Mouse (Mus musculus) midbrain, embryonic 12.5 days (tissue): ENCODE results near the gene Ranbp3. TPM values are rescaled to one million over a fixed set of nuclear protein-coding genes. Genes with fewer than 3 reads are reported as not detected.

Source experiments
- ATAC-seq: fragments of 200-750 bp; cut with Nextera tagmentation; 2 replicates; pipeline ENCODE4 v1.8.0; 2017; ENCODE audit warnings: low read depth, moderate TSS enrichment, moderate library complexity; ENCODE audit not compliant: low FRiP score
- H3K27ac ChIP-seq: fragments of 300-500 bp; sonication (generic); replicated peaks from 2 replicates; pipeline ENCODE4 v1.5.1; 2016; ENCODE audit warnings: mild to moderate bottlenecking
- H3K27me3 ChIP-seq: fragments of 300-500 bp; sonication (generic); 2 replicates; pipeline ENCODE4 v1.6.1; 2016; ENCODE audit warnings: mild to moderate bottlenecking
- H3K36me3 ChIP-seq: fragments of 300-500 bp; sonication (generic); 2 replicates; pipeline ENCODE4 v1.6.1; 2016
- H3K4me1 ChIP-seq: fragments of 300-500 bp; sonication (generic); 2 replicates; pipeline ENCODE4 v1.6.1; 2016
- H3K4me2 ChIP-seq: fragments of 300-500 bp; sonication (generic); replicated peaks from 2 replicates; pipeline ENCODE4 v1.6.1; 2016; ENCODE audit warnings: mild to moderate bottlenecking, moderate library complexity
- H3K4me3 ChIP-seq: fragments of 300-500 bp; sonication (generic); 2 replicates; pipeline ENCODE4 v1.5.1; 2016; ENCODE audit warnings: mild to moderate bottlenecking
- H3K9ac ChIP-seq: fragments of 300-500 bp; sonication (generic); replicated peaks from 2 replicates; pipeline ENCODE4 v1.6.1; 2016; ENCODE audit warnings: mild to moderate bottlenecking, moderate library complexity
- H3K9me3 ChIP-seq: fragments of 300-500 bp; sonication (generic); 2 replicates; pipeline ENCODE4 v1.6.1; 2016; ENCODE audit warnings: mild to moderate bottlenecking
- WGBS: fragments of 180-500 bp; shearing (Covaris S2); methylation state at CpG from one replicate; pipeline ENCODE4 v1.1.7; 2016; 5-methylcytosine and 5-hydroxymethylcytosine counted together
- polyA plus RNA-seq: library from polyadenylated mRNA; unstranded; fragments of >200 nt; fragmentation: Nextera tagmentation; extraction: Ambion mirVana; gene quantifications from 2 replicates; pipeline ENCODE4 v1.2.1, GENCODE M21; 2016

Ranbp3 gene
- polyA plus RNA-seq, 1 experiment from 2014 or later = 115 TPM

DNA sequence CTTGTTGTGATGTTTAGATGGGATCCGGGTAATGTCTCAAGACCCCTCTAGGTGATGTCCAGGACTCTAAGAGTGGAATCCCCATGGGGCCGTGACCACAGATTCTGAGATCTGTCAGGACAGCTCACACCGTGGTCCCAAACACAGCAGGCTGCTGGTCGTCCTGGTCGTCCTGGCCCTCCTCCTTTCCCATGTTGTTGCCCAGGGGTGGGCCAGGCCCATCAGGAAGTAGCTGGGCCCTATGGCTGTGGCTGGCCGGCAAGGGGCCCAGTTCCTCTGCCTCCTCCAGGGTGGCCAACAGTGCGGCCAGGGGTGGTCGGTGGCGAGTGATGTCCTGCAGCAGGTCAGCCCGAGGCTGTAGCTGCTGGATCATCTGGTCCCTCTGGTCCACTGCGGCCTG is 42.3 kb downstream of the Ranbp3 start:
- WGBS = 64% methylated on average over 11 of the region's 11 CpGs
- Histone ChIP-seq H3K9me3 (no peaks in the 10 kb centered on the region), H3K4me2 (peak overlapping the region; percentile 83), H3K27me3 (no peaks in the 10 kb centered on the region), H3K4me1 (peaks cover 31% of the 10 kb centered on the region), H3K27ac (no peak overlapping the region), H3K4me3 (no peak overlapping the region), H3K36me3 (peaks cover 25% of the 10 kb centered on the region), H3K9ac (peak overlapping the region; percentile 34; the same call in 1 of the 2 replicates)
- ATAC-seq = no peak

- H3K36me3 ChIP-seq = peaks cover 23% of the 10 kb centered on the region
- 0 out of 2 replicates have a peak, but pooled peaks have one; percentile 0 for ATAC-seq
- WGBS = 25% methylated on average over 22 of the region's 22 CpGs
Observed at GRCm38 (mm10) chr17:56715914-56716654, 43.0 kb downstream of the Ranbp3 start.

DNA sequence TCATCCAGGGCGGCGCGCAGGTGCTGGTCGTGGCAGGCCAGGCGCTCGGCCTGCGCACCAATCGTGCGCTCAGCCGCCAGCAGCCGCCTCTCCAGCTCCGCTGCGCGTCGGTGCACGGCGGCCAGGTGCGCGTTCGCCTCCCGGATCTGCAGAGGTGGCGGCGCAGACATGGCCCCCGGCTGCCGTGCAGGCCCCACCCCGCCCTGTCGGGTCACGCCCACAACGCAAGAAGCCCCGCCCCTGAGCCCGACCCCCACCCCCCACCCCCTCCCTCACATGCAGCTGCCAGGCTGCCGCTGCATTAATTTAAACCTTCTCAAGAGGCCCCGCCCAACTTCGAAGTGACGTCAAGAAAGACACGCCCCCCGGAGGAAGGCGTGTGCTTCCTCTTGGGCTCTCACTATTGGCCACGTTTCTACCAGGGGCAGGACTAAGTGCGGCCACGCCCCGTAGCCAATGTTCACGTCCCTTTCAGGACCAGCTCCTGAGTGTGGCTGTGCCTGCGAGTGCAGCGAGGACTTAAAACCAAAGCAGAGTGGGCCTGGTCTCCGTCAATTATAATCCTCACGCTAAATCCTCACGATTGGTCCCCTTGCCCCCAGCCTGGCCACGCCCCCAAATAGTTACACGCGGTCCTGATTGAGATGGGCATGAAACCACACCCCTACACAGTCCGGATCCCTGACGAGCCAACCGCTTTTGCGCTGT is 43.7 kb downstream of the Ranbp3 start:
- under 1% methylated on average over 53 of the region's 55 CpGs for WGBS
- ATAC-seq = peak; percentile 93
- peak overlapping the region; percentile 81 for H3K27ac ChIP-seq
- peak overlapping the region; percentile 93 for H3K9ac ChIP-seq
- H3K36me3 ChIP-seq = peaks cover 23% of the 10 kb centered on the region
- no peaks in the 10 kb centered on the region for H3K9me3 ChIP-seq
- peak overlapping the region; percentile 85 for H3K4me3 ChIP-seq
- no peaks in the 10 kb centered on the region for H3K27me3 ChIP-seq
- H3K4me2 ChIP-seq = peak overlapping the region; percentile 83
- peaks cover 31% of the 10 kb centered on the region for H3K4me1 ChIP-seq

More at GRCm38 (mm10) chr17:56715914-56716654, 43.0 kb downstream of the Ranbp3 start:
- peak overlapping the region; percentile 85 for H3K4me3 ChIP-seq
- no peaks in the 10 kb centered on the region for H3K9me3 ChIP-seq
- H3K4me2 ChIP-seq = peak overlapping the region; percentile 83
- H3K9ac ChIP-seq = peak overlapping the region; percentile 69
- H3K27ac ChIP-seq = peak overlapping the region; percentile 81
- peaks cover 31% of the 10 kb centered on the region for H3K4me1 ChIP-seq
- H3K27me3 ChIP-seq = no peaks in the 10 kb centered on the region

GRCm38 (mm10) chr17:56717363-56718058 is 44.4 kb downstream of the Ranbp3 start, which contains the start of the genes Ndufa11 and Vmac:
TSS of gene Ndufa11 (plus strand) at chr17:56717767.
TSS of gene Vmac (minus strand) at chr17:56718022.
- under 1% methylated on average over 59 of the region's 59 CpGs for WGBS
- no peaks in the 10 kb centered on the region for H3K27me3 ChIP-seq
- ATAC-seq = peak; percentile 73

GRCm38 (mm10) chr17:56722441-56722840 is 49.3 kb downstream of the Ranbp3 start:
- Histone ChIP-seq H3K9ac (no peak overlapping the region), H3K9me3 (no peaks in the 10 kb centered on the region), H3K27me3 (no peaks in the 10 kb centered on the region; the same call in 1 of the 2 replicates), H3K4me3 (no peak overlapping the region), H3K27ac (no peak overlapping the region), H3K36me3 (peaks cover 38% of the 10 kb centered on the region), H3K4me1 (peaks cover 21% of the 10 kb centered on the region), H3K4me2 (no peak overlapping the region)
- ATAC-seq = no peak
- 96% methylated on average over 5 of the region's 5 CpGs for WGBS

More at GRCm38 (mm10) chr17:56717363-56718058, 44.4 kb downstream of the Ranbp3 start, which contains the start of the genes Ndufa11 and Vmac:
- Histone ChIP-seq H3K9ac (peak within 1 kb of the TSS; percentile 93), H3K4me3 (peak within 1 kb of the TSS; percentile 85), H3K36me3 (peaks cover 23% of the 10 kb centered on the region), H3K4me1 (peaks cover 31% of the 10 kb centered on the region), H3K27ac (peak within 1 kb of the TSS; percentile 81), H3K9me3 (no peaks in the 10 kb centered on the region), H3K4me2 (peak within 1 kb of the TSS; percentile 83)

GRCm38 (mm10) chr17:56723419-56724161 is 50.5 kb downstream of the Ranbp3 start:
- 87% methylated on average over 11 of the region's 11 CpGs for WGBS
- no peak overlapping the region for H3K4me3 ChIP-seq
- H3K36me3 ChIP-seq = peaks cover 38% of the 10 kb centered on the region
- no peak overlapping the region for H3K9ac ChIP-seq
- no peaks in the 10 kb centered on the region for H3K9me3 ChIP-seq
- peaks cover 23% of the 10 kb centered on the region for H3K4me1 ChIP-seq
- no peak overlapping the region for H3K4me2 ChIP-seq
- H3K27ac ChIP-seq = no peak overlapping the region
- ATAC-seq = no peak
- no peaks in the 10 kb centered on the region; the same call in 1 of the 2 replicates for H3K27me3 ChIP-seq

DNA sequence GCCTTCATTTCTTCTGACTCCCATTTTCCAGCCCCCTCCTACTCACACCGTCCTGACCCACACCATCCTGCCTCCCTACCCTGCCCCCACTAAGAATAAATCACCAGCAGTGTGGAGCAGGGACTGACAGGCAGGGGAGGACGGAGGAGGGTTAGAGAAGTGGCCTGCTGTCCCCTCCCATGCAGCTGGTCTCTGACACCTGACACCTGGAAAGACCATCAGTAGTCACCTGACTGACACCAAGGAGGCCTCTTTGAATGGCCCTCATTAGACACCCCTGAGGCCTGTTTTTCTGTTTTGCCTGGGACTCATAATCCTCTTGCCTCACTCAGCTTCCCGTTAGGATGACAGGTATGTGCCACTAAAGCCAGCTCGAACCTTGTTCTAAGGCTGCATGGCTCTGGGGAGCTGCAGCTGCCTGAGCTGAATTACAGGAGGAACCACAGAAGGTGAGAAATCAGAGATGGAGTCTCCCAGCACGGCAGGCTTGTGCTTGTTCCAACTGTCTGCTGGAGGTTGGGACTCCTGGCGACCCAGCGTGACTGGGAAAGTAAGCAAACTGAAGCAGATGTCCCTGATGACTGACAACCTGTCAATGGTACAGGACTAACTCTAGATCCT is 54.0 kb downstream of the Ranbp3 start:
- H3K27ac ChIP-seq = no peak overlapping the region
- 12% methylated on average over 7 of the region's 7 CpGs for WGBS
- H3K4me2 ChIP-seq = no peak overlapping the region
- peaks cover 23% of the 10 kb centered on the region for H3K36me3 ChIP-seq
- no peaks in the 10 kb centered on the region for H3K9me3 ChIP-seq
- ATAC-seq = no peak
- no peaks in the 10 kb centered on the region; the same call in 1 of the 2 replicates for H3K27me3 ChIP-seq
- peaks cover 18% of the 10 kb centered on the region; the same call in 1 of the 2 replicates for H3K4me1 ChIP-seq
- no peak overlapping the region for H3K4me3 ChIP-seq
- no peak overlapping the region for H3K9ac ChIP-seq

DNA sequence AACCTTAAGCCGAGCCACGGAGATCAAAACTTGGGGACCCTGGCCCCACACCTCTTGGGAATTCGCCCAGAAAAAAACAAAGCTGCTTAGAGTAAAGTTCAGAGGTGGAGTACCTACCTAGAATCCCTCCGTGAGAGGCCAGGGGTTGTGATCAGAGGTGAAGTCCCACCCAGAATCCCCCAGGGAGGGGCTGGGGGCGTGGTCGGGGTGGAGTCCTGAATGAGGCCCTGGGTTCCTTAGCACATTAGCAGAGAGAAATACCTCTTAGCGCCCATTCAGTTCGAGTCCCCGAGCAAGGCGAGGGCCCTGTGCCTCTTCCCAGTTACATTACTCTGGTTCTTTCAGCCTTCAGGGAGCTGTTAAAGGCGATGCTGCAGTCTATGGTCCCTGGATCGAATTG is 54.6 kb downstream of the Ranbp3 start:
- peaks cover 18% of the 10 kb centered on the region for H3K36me3 ChIP-seq
- H3K4me2 ChIP-seq = no peak overlapping the region
- no peak overlapping the region for H3K4me3 ChIP-seq
- no peaks in the 10 kb centered on the region; the same call in 1 of the 2 replicates for H3K27me3 ChIP-seq
- no peak overlapping the region for H3K27ac ChIP-seq
- ATAC-seq = no peak
- WGBS = 11% methylated on average over 12 of the region's 12 CpGs
- H3K4me1 ChIP-seq = peaks cover 18% of the 10 kb centered on the region; the same call in 1 of the 2 replicates
- no peak overlapping the region for H3K9ac ChIP-seq
- H3K9me3 ChIP-seq = no peaks in the 10 kb centered on the region

DNA sequence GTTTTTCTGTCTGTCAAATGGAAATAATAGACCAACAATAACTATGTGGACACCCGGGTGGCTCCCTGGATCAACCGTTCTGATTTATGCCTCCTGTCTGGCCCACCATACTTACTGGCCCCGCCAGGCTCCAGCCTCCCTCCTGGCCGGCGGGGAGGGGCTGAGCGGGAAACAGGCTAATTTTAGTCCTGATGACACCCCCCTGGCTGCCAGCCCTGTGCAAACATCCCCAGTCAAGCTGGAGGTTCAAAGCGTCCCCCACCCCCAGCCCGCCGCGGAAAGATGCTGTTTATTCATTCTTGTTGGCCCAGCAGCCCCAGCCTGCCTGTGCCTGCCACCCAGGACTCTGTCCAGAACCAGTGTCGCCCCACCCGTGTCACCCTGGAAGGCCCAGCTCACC is 55.0 kb downstream of the Ranbp3 start:
- no peak overlapping the region for H3K9ac ChIP-seq
- H3K27ac ChIP-seq = no peak overlapping the region
- ATAC-seq = no peak
- peaks cover 13% of the 10 kb centered on the region for H3K36me3 ChIP-seq
- no peaks in the 10 kb centered on the region for H3K9me3 ChIP-seq
- H3K4me3 ChIP-seq = no peak overlapping the region
- WGBS = 45% methylated on average over 12 of the region's 12 CpGs
- H3K27me3 ChIP-seq = no peaks in the 10 kb centered on the region; the same call in 1 of the 2 replicates
- peaks cover 18% of the 10 kb centered on the region; the same call in 1 of the 2 replicates for H3K4me1 ChIP-seq
- H3K4me2 ChIP-seq = no peak overlapping the region

DNA sequence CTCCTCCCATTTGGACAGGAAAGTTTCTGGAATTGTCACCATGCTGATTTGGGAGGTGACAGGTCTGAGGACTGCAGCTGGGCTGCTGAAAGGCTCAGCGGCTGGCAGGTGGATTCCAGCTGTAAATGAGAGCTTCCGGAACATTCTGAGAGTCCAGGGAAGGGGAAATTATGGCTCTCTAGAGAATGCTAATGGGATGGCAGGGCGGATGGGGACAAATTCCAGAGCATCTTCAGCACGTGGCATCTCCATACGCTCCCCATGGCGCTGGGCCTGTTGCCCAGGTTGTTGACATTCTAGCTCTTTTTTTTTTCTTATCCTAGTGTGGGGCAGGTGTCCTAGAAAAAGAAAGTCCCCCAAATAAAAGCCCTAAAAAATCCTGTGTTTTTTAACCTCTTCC is 56.1 kb downstream of the Ranbp3 start:
- no peaks in the 10 kb centered on the region for H3K9me3 ChIP-seq
- no peaks in the 10 kb centered on the region; the same call in 1 of the 2 replicates for H3K27me3 ChIP-seq
- H3K9ac ChIP-seq = no peak overlapping the region
- no peak for ATAC-seq
- H3K4me3 ChIP-seq = no peak overlapping the region
- 64% methylated on average over 6 of the region's 6 CpGs for WGBS
- no peak overlapping the region for H3K27ac ChIP-seq
- no peak overlapping the region for H3K4me2 ChIP-seq
- H3K36me3 ChIP-seq = peaks cover 3% of the 10 kb centered on the region; the same call in 1 of the 2 replicates
- H3K4me1 ChIP-seq = peaks cover 18% of the 10 kb centered on the region; the same call in 1 of the 2 replicates
